In the genomic region with DNA sequence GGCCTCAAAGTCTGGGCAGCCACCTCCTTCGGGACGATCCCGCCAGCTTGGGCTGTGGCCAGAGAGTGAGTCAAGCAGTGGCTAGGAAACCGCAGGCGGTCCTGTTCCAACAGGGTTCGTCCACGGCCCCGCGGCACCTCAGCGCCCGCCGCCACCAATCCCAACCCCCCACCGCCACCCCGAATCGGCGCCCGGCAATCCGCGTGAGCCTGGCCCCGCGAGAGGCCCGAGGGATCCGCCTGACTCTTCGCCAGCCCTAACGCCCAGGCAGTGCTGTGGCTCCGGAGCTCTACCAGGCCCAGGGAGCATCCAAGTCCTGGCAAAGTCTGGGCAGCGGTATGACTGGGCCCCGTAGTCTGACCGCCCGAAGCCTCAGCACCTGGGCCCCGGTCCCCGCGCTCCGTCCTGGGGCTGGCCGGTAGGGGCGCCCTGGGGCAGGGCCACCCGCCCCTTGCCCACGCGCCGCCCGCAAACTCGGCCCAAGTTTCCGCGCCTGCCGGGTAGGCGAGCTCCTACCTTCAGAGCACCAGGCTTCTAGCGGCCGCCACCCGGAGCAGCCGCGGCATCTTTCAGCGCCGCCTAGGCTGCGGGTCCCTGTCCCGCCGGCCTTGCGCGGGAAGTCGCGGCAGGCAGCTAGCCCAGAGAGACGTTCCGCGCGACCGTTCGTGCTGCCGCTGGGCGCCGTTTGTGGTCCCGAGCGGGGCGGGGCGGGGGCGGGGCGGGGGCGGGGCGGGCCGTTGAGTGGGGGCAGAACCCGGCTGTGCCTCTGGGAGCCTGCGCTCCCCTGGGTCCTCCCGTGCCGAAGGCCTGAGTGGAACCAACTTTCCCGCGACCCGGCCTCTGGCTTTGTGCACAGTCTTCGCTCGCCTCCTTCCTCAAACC, we compare ENCODE assay signal across 8 mouse cellular contexts. TPM values are rescaled to one million over a fixed set of nuclear protein-coding genes. Genes with fewer than 3 reads are reported as not detected.
DNase-seq lines count a peak whose midpoint lies in the region; ATAC-seq and TF ChIP-seq lines count a peak whose summit lies in the region.

Gene 1700017B05Rik (minus strand): TSS at position 700 of the 882 bp plus-strand sequence.

- ATAC-seq in heart, embryonic 15.5 days (replicated peaks; ENCODE audit: insufficient number of reproducible peaks, insufficient read depth, low FRiP score, low read depth) = peak; percentile 82
- peak; percentile 87 for ATAC-seq in liver, embryonic 16.5 days (ENCODE audit: low read depth)
- peak; percentile 72 for ATAC-seq in neural tube, embryonic 11.5 days (ENCODE audit: insufficient read depth, low FRiP score, low TSS enrichment)
- peak; percentile 88 for ATAC-seq in stomach, embryonic 16.5 days (ENCODE audit: insufficient read depth, low FRiP score)

- no peaks in the 10 kb centered on the region for H3K9me3 ChIP-seq in CH12.LX (replicated peaks; ENCODE audit: low read length)
- no peaks in the 10 kb centered on the region for H3K9me3 ChIP-seq in erythroblast, embryonic 14.5 days (ENCODE audit: control insufficient read depth, low read length)
- H3K9me3 ChIP-seq in heart, embryonic 15.5 days (replicated peaks) = no peaks in the 10 kb centered on the region
- no peaks in the 10 kb centered on the region for H3K9me3 ChIP-seq in liver, embryonic 16.5 days (replicated peaks; ENCODE audit: control insufficient read depth, low read length)
- no peaks in the 10 kb centered on the region for H3K9me3 ChIP-seq in neural tube, embryonic 11.5 days (ENCODE audit: control insufficient read depth, low read length)
- H3K9me3 ChIP-seq in stomach, embryonic 16.5 days (replicated peaks; ENCODE audit: control insufficient read depth, low read length) = no peaks in the 10 kb centered on the region

- peak; percentile 74 for DNase-seq in CH12.LX (ENCODE audit: extremely low read depth)
- DNase-seq in kidney, postnatal 14 days = peak; percentile 86
- peak; percentile 83 for DNase-seq in neural tube, embryonic 11.5 days (ENCODE audit: low spot score)

- in situ Hi-C loops in CH12.LX (cut with MboI; ENCODE audit: low pct_ligation_motif_present, low pct_unique_long_range_greater_than_20kb, low sequenced_read_pairs) = loop anchor here (5.0 kb wide), 1 partner anchor 80 kb away; no protein-coding TSS in a partner anchor

- TF ChIP-seq CTCF in CH12.LX (conservative IDR thresholded peaks at IDR 0.05 in 1 of 2, IDR thresholded peaks at IDR 0.05 in 1 of 2; ENCODE audit: low read depth in 2 of 2, low read length in 2 of 2) = peak in 1 of 2 experiments; percentile 67; a peak in 2 of 4 replicates

- peak within 1 kb of the TSS; percentile 86 for H3K4me2 ChIP-seq in CH12.LX (ENCODE audit: insufficient read depth, low read depth, poor library complexity, severe bottlenecking)
- peak within 1 kb of the TSS; percentile 97 for H3K4me2 ChIP-seq in heart, embryonic 15.5 days
- H3K4me2 ChIP-seq in liver, embryonic 16.5 days (ENCODE audit: low read depth, low read length) = peak within 1 kb of the TSS; percentile 92
- peak within 1 kb of the TSS; percentile 84 for H3K4me2 ChIP-seq in neural tube, embryonic 11.5 days (ENCODE audit: low read depth)
- peak within 1 kb of the TSS; percentile 77 for H3K4me2 ChIP-seq in stomach, embryonic 16.5 days (ENCODE audit: low read depth, low read length)

- TF ChIP-seq EP300 in CH12.LX (IDR thresholded peaks at IDR 0.05; ENCODE audit: low read length) = no peak

- H3K27ac ChIP-seq in CH12.LX (ENCODE audit: insufficient read depth, low read depth) = peak within 1 kb of the TSS; percentile 54
- peak within 1 kb of the TSS; percentile 80 for H3K27ac ChIP-seq in brown adipose tissue, adult 24 weeks (replicated peaks; ENCODE audit: low read depth, low read length)
- peak within 1 kb of the TSS; percentile 83 for H3K27ac ChIP-seq in heart, embryonic 15.5 days
- peak within 1 kb of the TSS; percentile 83 for H3K27ac ChIP-seq in liver, embryonic 16.5 days (ENCODE audit: low read length)
- H3K27ac ChIP-seq in neural tube, embryonic 11.5 days (ENCODE audit: low read depth, low read length) = 0 out of 2 replicates have a peak within 1 kb of the TSS, but pooled peaks have one; percentile 20
- H3K27ac ChIP-seq in stomach, embryonic 16.5 days (ENCODE audit: low read length) = peak within 1 kb of the TSS; percentile 87

- H3K36me3 ChIP-seq in CH12.LX (replicated peaks in 1 of 2; ENCODE audit: control insufficient read depth in 1 of 2, insufficient read depth in 1 of 2, low read length in 1 of 2) = peaks cover 20 to 29% of the 10 kb centered on the region in 2 experiments
- H3K36me3 ChIP-seq in erythroblast, embryonic 14.5 days (ENCODE audit: control insufficient read depth) = peaks cover 31% of the 10 kb centered on the region
- H3K36me3 ChIP-seq in heart, embryonic 15.5 days = peaks cover 10% of the 10 kb centered on the region
- peaks cover 20% of the 10 kb centered on the region for H3K36me3 ChIP-seq in liver, embryonic 16.5 days (ENCODE audit: control insufficient read depth, insufficient read depth)
- H3K36me3 ChIP-seq in neural tube, embryonic 11.5 days (ENCODE audit: control insufficient read depth, insufficient read depth, low read length) = no peaks in the 10 kb centered on the region
- peaks cover 4% of the 10 kb centered on the region; the same call in 1 of the 2 replicates for H3K36me3 ChIP-seq in stomach, embryonic 16.5 days (ENCODE audit: control insufficient read depth, insufficient read depth, low read length)

- TF ChIP-seq POLR2A in CH12.LX (IDR thresholded peaks at IDR 0.05; ENCODE audit: low read depth, low read length) = peak; percentile 86

- peak within 1 kb of the TSS; percentile 89 for H3K9ac ChIP-seq in CH12.LX (ENCODE audit: insufficient read depth, low read depth)
- peak within 1 kb of the TSS; percentile 94 for H3K9ac ChIP-seq in heart, embryonic 15.5 days
- H3K9ac ChIP-seq in liver, embryonic 16.5 days (ENCODE audit: low read depth, low read length) = peak within 1 kb of the TSS; percentile 97
- H3K9ac ChIP-seq in neural tube, embryonic 11.5 days (ENCODE audit: low read length) = peak within 1 kb of the TSS; percentile 81
- H3K9ac ChIP-seq in stomach, embryonic 16.5 days (ENCODE audit: low read length) = peak within 1 kb of the TSS; percentile 96

- H3K4me1 ChIP-seq in CH12.LX (ENCODE audit: control insufficient read depth in 1 of 2, insufficient read depth in 2 of 2) = peaks cover 12 to 50% of the 10 kb centered on the region in 2 experiments
- peaks cover 11% of the 10 kb centered on the region for H3K4me1 ChIP-seq in brown adipose tissue, adult 24 weeks (ENCODE audit: control insufficient read depth, insufficient read depth, insufficient read length, low read length)
- H3K4me1 ChIP-seq in erythroblast, embryonic 14.5 days (ENCODE audit: control insufficient read depth) = peaks cover 45% of the 10 kb centered on the region
- peaks cover 43% of the 10 kb centered on the region for H3K4me1 ChIP-seq in heart, embryonic 15.5 days (replicated peaks)
- H3K4me1 ChIP-seq in liver, embryonic 16.5 days (ENCODE audit: control insufficient read depth, low read depth, low read length) = peaks cover 28% of the 10 kb centered on the region
- peaks cover 13% of the 10 kb centered on the region for H3K4me1 ChIP-seq in neural tube, embryonic 11.5 days (ENCODE audit: control insufficient read depth, insufficient read depth, low read length)
- peaks cover 18% of the 10 kb centered on the region for H3K4me1 ChIP-seq in stomach, embryonic 16.5 days (ENCODE audit: control insufficient read depth, insufficient read depth, low read length)

- H3K27me3 ChIP-seq in CH12.LX (replicated peaks) = no peaks in the 10 kb centered on the region
- H3K27me3 ChIP-seq in erythroblast, embryonic 14.5 days (ENCODE audit: control insufficient read depth) = peaks cover 15% of the 10 kb centered on the region
- 0 out of 2 replicates have a peak, but pooled peaks cover 2% of the 10 kb centered on the region for H3K27me3 ChIP-seq in heart, embryonic 15.5 days
- no peaks in the 10 kb centered on the region for H3K27me3 ChIP-seq in liver, embryonic 16.5 days (ENCODE audit: control insufficient read depth, insufficient read depth, low read depth, low read length)
- no peaks in the 10 kb centered on the region for H3K27me3 ChIP-seq in neural tube, embryonic 11.5 days (ENCODE audit: control insufficient read depth, insufficient read depth, low read length)
- no peaks in the 10 kb centered on the region for H3K27me3 ChIP-seq in stomach, embryonic 16.5 days (ENCODE audit: control insufficient read depth, insufficient read depth, low read length)

- peak; percentile 38 for TF ChIP-seq RAD21 in CH12.LX (IDR thresholded peaks at IDR 0.05; ENCODE audit: low read depth, low read length)

- peaks cover 52% of the 10 kb centered on the region for H3K79me2 ChIP-seq in CH12.LX (replicated peaks; ENCODE audit: control insufficient read depth, extremely low read depth, insufficient read depth, poor library complexity, severe bottlenecking)

- dilution Hi-C loops in CH12.LX (cut with MboI; ENCODE audit: extremely low pct_ligation_motif_present, extremely low pct_unique_long_range_greater_than_20kb, low sequenced_read_pairs) = no loop called here

- peak within 1 kb of the TSS; percentile 93 to 98 (median 97) for H3K4me3 ChIP-seq in CH12.LX (replicated peaks in 1 of 3; ENCODE audit: low read depth in 2 of 3, low read length in 2 of 3, poor library complexity in 1 of 3)
- H3K4me3 ChIP-seq in brown adipose tissue, adult 24 weeks (ENCODE audit: insufficient read depth, low read depth, low read length) = peak within 1 kb of the TSS; percentile 92
- H3K4me3 ChIP-seq in erythroblast, embryonic 14.5 days (replicated peaks) = peak within 1 kb of the TSS; percentile 90
- peak within 1 kb of the TSS; percentile 94 for H3K4me3 ChIP-seq in heart, embryonic 15.5 days
- peak within 1 kb of the TSS; percentile 90 for H3K4me3 ChIP-seq in liver, embryonic 16.5 days (ENCODE audit: low read depth, low read length)
- H3K4me3 ChIP-seq in neural tube, embryonic 11.5 days (ENCODE audit: low read depth, low read length) = peak within 1 kb of the TSS; percentile 60
- H3K4me3 ChIP-seq in stomach, embryonic 16.5 days (replicated peaks; ENCODE audit: low read length) = peak within 1 kb of the TSS; percentile 89

- under 1% methylated on average over 86 of the region's 87 CpGs for WGBS in heart, embryonic 15.5 days
- under 1% methylated on average over 78 of the region's 87 CpGs for WGBS in liver, embryonic 16.5 days (ENCODE audit: insufficient replicate concordance)
- WGBS in neural tube, embryonic 11.5 days = 1% methylated on average over 72 of the region's 87 CpGs
- under 1% methylated on average over 69 of the region's 87 CpGs for WGBS in stomach, embryonic 16.5 days

RNA-seq across cellular contexts. Expression of gene 1700017B05Rik, which starts in this region (rescaled TPM):
- 38.6 and 49.4 TPM in 2 replicates for total RNA-seq in CH12.LX (2012; rRNA removed)
- 23.4 and 26.4 TPM in 2 replicates for total RNA-seq in CH12.LX (2014; rRNA removed)
- 51.2 and 56.0 TPM in 2 replicates for polyA plus RNA-seq in CH12.LX (2012; ENCODE audit: insufficient read length, low read depth)
- 6.0 and 7.2 TPM in 2 replicates for polyA plus RNA-seq in brown adipose tissue, adult 24 weeks (2012; ENCODE audit: insufficient read depth, insufficient read length, missing spikeins)
- 15.8 and 16.8 TPM in 2 replicates for polyA plus RNA-seq in erythroblast, embryonic 14.5 days (2012)
- polyA plus RNA-seq in heart, embryonic 15.5 days (2015; fragmentation: Nextera tagmentation; extraction: Ambion mirVana) = 9.1 and 13.9 TPM in 2 replicates
- polyA plus RNA-seq in liver, embryonic 16.5 days (2015; fragmentation: Nextera tagmentation; extraction: Ambion mirVana) = 14.1 and 16.9 TPM in 2 replicates
- 11.3 and 11.6 TPM in 2 replicates for polyA plus RNA-seq in neural tube, embryonic 11.5 days (2014; fragmentation: Nextera tagmentation; extraction: Ambion mirVana)
- 21.7 and 23.0 TPM in 2 replicates for polyA plus RNA-seq in stomach, embryonic 16.5 days (2015; fragmentation: Nextera tagmentation; extraction: Ambion mirVana)

Comparison
In these comparisons a context has a peak if more than half of its experiments do, and no peak if none do; other contexts are left out.
1. Peak in every context shown above with its lines: DNase-seq, ATAC-seq, H3K4me3 ChIP-seq and H3K27ac ChIP-seq.
2. H3K27ac ChIP-seq: peak in every context shown above with its lines; median percentile 87 in stomach, embryonic 16.5 days; 83 in heart, embryonic 15.5 days; 83 in liver, embryonic 16.5 days; 80 in brown adipose tissue, adult 24 weeks; 54 in CH12.LX; 20 in neural tube, embryonic 11.5 days.